Mouse (Mus musculus): ENCODE data around the gene Jund.

Jund gene

GRCm38 (mm10) chr8:70674716-70675115 is 24.0 kb upstream of the Jund start:
- WGBS: 83% methylated on average over 4 of the region's 4 CpGs

GRCm38 (mm10) chr8:70675336-70675735 is 23.4 kb upstream of the Jund start:
- WGBS: 83% methylated on average over 1 of the region's 1 CpGs

GRCm38 (mm10) chr8:70677451-70678080 is 21.2 kb upstream of the Jund start:
- 94% methylated on average over 15 of the region's 15 CpGs for WGBS

- 93% methylated on average over 4 of the region's 4 CpGs for WGBS
Measured at GRCm38 (mm10) chr8:70679404-70679803, 19.3 kb upstream of the Jund start.

- 70% methylated on average over 3 of the region's 3 CpGs for WGBS
Measured at GRCm38 (mm10) chr8:70680039-70680438, 18.7 kb upstream of the Jund start.

- WGBS: 77% methylated on average over 3 of the region's 3 CpGs
Measured at GRCm38 (mm10) chr8:70681410-70681809, 17.3 kb upstream of the Jund start.

GRCm38 (mm10) chr8:70682193-70682592 is 16.6 kb upstream of the Jund start:
- WGBS: 4% methylated on average over 19 of the region's 19 CpGs

GRCm38 (mm10) chr8:70682692-70683091 is 16.1 kb upstream of the Jund start:
- 78% methylated on average over 3 of the region's 3 CpGs for WGBS

- 26% methylated on average over 7 of the region's 7 CpGs for WGBS
Measured at GRCm38 (mm10) chr8:70684291-70684690, 14.5 kb upstream of the Jund start.

GRCm38 (mm10) chr8:70687576-70687975 is 11.2 kb upstream of the Jund start:
- WGBS: 71% methylated on average over 8 of the region's 8 CpGs

- WGBS: 91% methylated on average over 3 of the region's 3 CpGs
Measured at GRCm38 (mm10) chr8:70688136-70688535, 10.6 kb upstream of the Jund start.

GRCm38 (mm10) chr8:70689892-70690390 is 8.8 kb upstream of the Jund start:
- 62% methylated on average over 5 of the region's 5 CpGs for WGBS

GRCm38 (mm10) chr8:70691230-70691629 is 7.5 kb upstream of the Jund start:
- 85% methylated on average over 4 of the region's 4 CpGs for WGBS

- WGBS: 4% methylated on average over 20 of the region's 20 CpGs
Measured at GRCm38 (mm10) chr8:70691727-70692231, 7.0 kb upstream of the Jund start.

- WGBS: 69% methylated on average over 5 of the region's 5 CpGs
Measured at GRCm38 (mm10) chr8:70693636-70694035, 5.1 kb upstream of the Jund start.

- 61% methylated on average over 32 of the region's 32 CpGs for WGBS
Measured at GRCm38 (mm10) chr8:70695318-70696018, 3.3 kb upstream of the Jund start.

- WGBS: 11% methylated on average over 31 of the region's 31 CpGs
Measured at GRCm38 (mm10) chr8:70696019-70696885, 2.5 kb upstream of the Jund start.

GRCm38 (mm10) chr8:70696946-70697345 is 1.8 kb upstream of the Jund start:
- 52% methylated on average over 4 of the region's 4 CpGs for WGBS

GRCm38 (mm10) chr8:70697366-70698250 is 1.1 kb upstream of the Jund start:
- 71% methylated on average over 12 of the region's 12 CpGs for WGBS

- WGBS: under 1% methylated on average over 82 of the region's 89 CpGs
Measured at GRCm38 (mm10) chr8:70699116-70699833, 526 bp downstream of the Jund start.

Data from cerebral cortex, adult 2 months (tissue).